ENCODE assay signal across 38 mouse cellular contexts in the genomic region with DNA sequence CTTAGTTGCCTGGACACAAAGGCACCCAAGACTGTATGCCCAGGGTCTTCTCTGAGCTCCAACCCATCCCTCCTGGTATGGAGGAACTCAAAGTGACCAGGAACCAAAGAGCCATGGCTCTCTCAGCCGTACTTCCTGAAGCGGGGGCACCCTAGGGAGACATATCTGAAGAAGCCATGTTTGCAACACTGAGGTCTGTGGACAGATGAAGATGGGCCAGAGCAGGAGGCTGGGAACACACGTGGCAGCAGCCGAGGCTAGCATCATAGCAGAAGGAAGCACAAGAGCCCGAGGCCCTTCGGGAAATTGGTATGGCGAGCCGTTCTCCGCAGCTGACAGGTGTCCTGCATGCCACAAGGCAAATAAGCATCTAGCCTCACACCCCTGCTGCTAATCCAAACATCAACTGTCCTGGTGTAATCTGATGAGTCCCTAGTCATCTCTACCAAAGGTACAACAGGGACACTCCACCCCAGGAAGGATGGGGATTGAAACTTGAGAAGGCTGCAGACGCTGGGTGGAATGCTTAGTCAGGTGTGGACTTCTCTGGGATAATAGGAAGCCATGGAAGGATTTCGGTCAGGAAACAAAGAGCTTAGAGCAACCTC. TPM values are rescaled to one million over a fixed set of nuclear protein-coding genes. Genes with fewer than 3 reads are reported as not detected.
DNase-seq lines count a peak whose midpoint lies in the region; ATAC-seq and TF ChIP-seq lines count a peak whose summit lies in the region.
"Had no signal": no experiment of that assay in that cellular context is flagged by ENCODE, and none has a peak within 500 bp of the region (broad histone marks: within the 10 kb centered on the region; RNA-seq: fewer than 3 reads in every experiment).

No protein-coding gene starts in this region.

- no peak for TF ChIP-seq CTCF in ES-Bruce4 (IDR thresholded peaks at IDR 0.05; ENCODE audit: low read depth, low read length)

- no peak for DNase-seq in kidney, postnatal 36 days
- peak; percentile 58 for DNase-seq in ES-CJ7 (ENCODE audit: low read depth, low spot score)
- DNase-seq in gastrocnemius, postnatal 10 days, result no peak
- DNase-seq: adrenal gland, postnatal 25 days; B cell, adult 2 months; cerebellum, adult 11-12 months; cerebellum, postnatal 10 days; forebrain, postnatal 0 days; heart, postnatal 10 days; kidney, adult 18-20 months; kidney, postnatal 4 days; liver; lung, adult 2 months; lung, postnatal 10 days; retina, postnatal 1 day; right cerebral cortex, postnatal 14 days; thymus, postnatal 14 days had no signal

- H3K36me3 ChIP-seq in kidney, embryonic 16.5 days (ENCODE audit: insufficient read depth, low read length), result no peaks in the 10 kb centered on the region
- no peaks in the 10 kb centered on the region for H3K36me3 ChIP-seq in ES-Bruce4 (ENCODE audit: control insufficient read depth, insufficient read depth, low read length, poor library complexity, severe bottlenecking)
- no peaks in the 10 kb centered on the region for H3K36me3 ChIP-seq in embryonic facial prominence, embryonic 15.5 days
- H3K36me3 ChIP-seq in hindbrain, embryonic 12.5 days, result 0 out of 2 replicates have a peak, but pooled peaks cover 5% of the 10 kb centered on the region
- H3K36me3 ChIP-seq: heart, embryonic 13.5 days; hindbrain, embryonic 15.5 days; stomach, embryonic 15.5 days had no signal

- no peaks in the 10 kb centered on the region for H3K9me3 ChIP-seq in kidney, embryonic 16.5 days (ENCODE audit: low read length)
- no peaks in the 10 kb centered on the region for H3K9me3 ChIP-seq in ES-Bruce4 (replicated peaks; ENCODE audit: control insufficient read depth, insufficient read depth, low read length, poor library complexity, severe bottlenecking)
- no peaks in the 10 kb centered on the region for H3K9me3 ChIP-seq in embryonic facial prominence, embryonic 15.5 days (replicated peaks)
- H3K9me3 ChIP-seq in hindbrain, embryonic 12.5 days (replicated peaks), result no peaks in the 10 kb centered on the region
- H3K9me3 ChIP-seq: G1E; heart, embryonic 13.5 days; hindbrain, embryonic 15.5 days; stomach, embryonic 15.5 days had no signal

- H3K4me3 ChIP-seq in kidney, embryonic 16.5 days (ENCODE audit: low read length), result no peak overlapping the region
- H3K4me3 ChIP-seq in ES-Bruce4 (ENCODE audit: low read depth, low read length), result peak overlapping the region; percentile 15; the same call in 1 of the 2 replicates
- no peak overlapping the region for H3K4me3 ChIP-seq in embryonic facial prominence, embryonic 15.5 days (replicated peaks)
- no peak overlapping the region for H3K4me3 ChIP-seq in hindbrain, embryonic 12.5 days
- H3K4me3 ChIP-seq: heart, embryonic 13.5 days; hindbrain, embryonic 15.5 days; stomach, embryonic 15.5 days had no signal

- peaks cover 11% of the 10 kb centered on the region; the same call in 1 of the 2 replicates for H3K4me1 ChIP-seq in kidney, embryonic 16.5 days (ENCODE audit: insufficient read depth, low read length)
- H3K4me1 ChIP-seq in ES-Bruce4 (ENCODE audit: control insufficient read depth, insufficient read depth, low read length), result peaks cover 10% of the 10 kb centered on the region
- peaks cover under 1% of the 10 kb centered on the region for H3K4me1 ChIP-seq in embryonic facial prominence, embryonic 15.5 days
- no peaks in the 10 kb centered on the region for H3K4me1 ChIP-seq in hindbrain, embryonic 12.5 days

- H3K4me2 ChIP-seq in kidney, embryonic 16.5 days (replicated peaks; ENCODE audit: low read depth, low read length), result no peak overlapping the region
- no peak overlapping the region for H3K4me2 ChIP-seq in embryonic facial prominence, embryonic 15.5 days (replicated peaks)
- no peak overlapping the region for H3K4me2 ChIP-seq in hindbrain, embryonic 12.5 days (replicated peaks)
- H3K4me2 ChIP-seq: heart, embryonic 13.5 days; hindbrain, embryonic 15.5 days; stomach, embryonic 15.5 days had no signal

- ATAC-seq in kidney, embryonic 16.5 days (ENCODE audit: low FRiP score, low TSS enrichment), result peak; percentile 39; the same call in 1 of the 2 replicates
- peak; percentile 39; the same call in 1 of the 2 replicates for ATAC-seq in embryonic facial prominence, embryonic 15.5 days (ENCODE audit: insufficient number of reproducible peaks, low FRiP score, low TSS enrichment, low read depth)
- ATAC-seq in hindbrain, embryonic 12.5 days (ENCODE audit: low FRiP score), result no peak
- ATAC-seq: forebrain, postnatal 0 days; inflammation-experienced regulatory T-cells, adult 6 months; midbrain, embryonic 16.5 days had no signal

- 47% methylated on average over 11 of the region's 11 CpGs for WGBS in kidney, embryonic 16.5 days
- WGBS in embryonic facial prominence, embryonic 15.5 days, result 39% methylated on average over 11 of the region's 11 CpGs
- 54% methylated on average over 11 of the region's 11 CpGs for WGBS in hindbrain, embryonic 12.5 days

- H3K27me3 ChIP-seq in kidney, embryonic 16.5 days (ENCODE audit: insufficient read depth, low read length), result no peaks in the 10 kb centered on the region
- H3K27me3 ChIP-seq in ES-Bruce4 (ENCODE audit: control insufficient read depth, insufficient read depth, low read length, poor library complexity, severe bottlenecking), result no peaks in the 10 kb centered on the region
- no peaks in the 10 kb centered on the region for H3K27me3 ChIP-seq in embryonic facial prominence, embryonic 15.5 days
- H3K27me3 ChIP-seq in hindbrain, embryonic 12.5 days, result no peaks in the 10 kb centered on the region
- H3K27me3 ChIP-seq: hindbrain, embryonic 15.5 days; stomach, embryonic 15.5 days had no signal

- H3K9ac ChIP-seq in kidney, embryonic 16.5 days (replicated peaks; ENCODE audit: low read length), result no peak overlapping the region
- H3K9ac ChIP-seq in ES-Bruce4 (ENCODE audit: low read depth, poor library complexity, severe bottlenecking), result no peak overlapping the region
- no peak overlapping the region for H3K9ac ChIP-seq in embryonic facial prominence, embryonic 15.5 days
- H3K9ac ChIP-seq in hindbrain, embryonic 12.5 days, result no peak overlapping the region
- H3K9ac ChIP-seq: forebrain, postnatal 0 days; heart, embryonic 13.5 days; hindbrain, embryonic 15.5 days; liver, embryonic 14.5 days; stomach, embryonic 15.5 days had no signal

- no peak for TF ChIP-seq POLR2A in ES-Bruce4 (IDR thresholded peaks at IDR 0.05; ENCODE audit: insufficient read depth, low read length)

- no peak overlapping the region for H3K27ac ChIP-seq in kidney, embryonic 16.5 days (ENCODE audit: low read length)
- no peak overlapping the region for H3K27ac ChIP-seq in ES-Bruce4 (ENCODE audit: insufficient read depth, low read length)
- H3K27ac ChIP-seq in embryonic facial prominence, embryonic 15.5 days (replicated peaks), result no peak overlapping the region
- no peak overlapping the region for H3K27ac ChIP-seq in hindbrain, embryonic 12.5 days
- H3K27ac ChIP-seq: heart, embryonic 13.5 days; hindbrain, embryonic 15.5 days; liver, embryonic 14.5 days; macrophage; stomach, embryonic 15.5 days had no signal

- TF ChIP-seq EP300 in ES-Bruce4 (IDR thresholded peaks at IDR 0.05; ENCODE audit: insufficient read depth, low read depth, low read length), result peak; percentile 56; the same call in 1 of the 2 replicates

RNA-seq across cellular contexts. Expression of gene Pgpep1l, which starts 24.7 kb away (rescaled TPM):
- polyA plus RNA-seq in kidney, embryonic 16.5 days (2015; fragmentation: Nextera tagmentation; extraction: Ambion mirVana), result not detected in 2 replicates
- polyA plus RNA-seq in ES-Bruce4 (2011; ENCODE audit: insufficient read depth, insufficient read length, low read depth, missing spikeins), result 3.4 and 3.5 TPM in 2 replicates
- polyA plus RNA-seq in embryonic facial prominence, embryonic 15.5 days (2015; fragmentation: Nextera tagmentation; extraction: Ambion mirVana), result not detected in 2 replicates
- not detected in 2 replicates for polyA plus RNA-seq in hindbrain, embryonic 12.5 days (2016; fragmentation: Nextera tagmentation; extraction: Ambion mirVana)
- total RNA-seq in gastrocnemius, postnatal 10 days (2021), result 10 to 100 TPM in 1 of 2 experiments, 1 to 10 TPM in 1; 6.6 to 10.7 TPM
- total RNA-seq: adrenal gland, postnatal 25 days; common myeloid progenitor, adult 5-6 weeks; G1E; heart, postnatal 10 days; hematopoietic stem cell, adult 5-6 weeks; megakaryocyte-erythroid progenitor cell, adult 5-6 weeks had no signal
- polyA plus RNA-seq: embryonic facial prominence, embryonic 11.5 days; forebrain, embryonic 11.5 days; forebrain, postnatal 0 days; gonadal fat pad, adult 2 months; heart, embryonic 13.5 days; hindbrain, embryonic 15.5 days; limb, embryonic 11.5 days; liver, embryonic 14.5 days; midbrain, embryonic 16.5 days; neural tube, embryonic 14.5 days; small intestine, adult 2 months; stomach, embryonic 15.5 days had no signal

RNA-seq across cellular contexts. Expression of gene Fam169b, which starts 34.3 kb away (rescaled TPM):
- polyA plus RNA-seq in kidney, embryonic 16.5 days (2015; fragmentation: Nextera tagmentation; extraction: Ambion mirVana), result 1.1 and 1.5 TPM in 2 replicates
- polyA plus RNA-seq in ES-Bruce4 (2011; ENCODE audit: insufficient read depth, insufficient read length, low read depth, missing spikeins), result 7.5 and 7.8 TPM in 2 replicates
- 3.7 and 3.8 TPM in 2 replicates for polyA plus RNA-seq in embryonic facial prominence, embryonic 15.5 days (2015; fragmentation: Nextera tagmentation; extraction: Ambion mirVana)
- 0.34 and 0.42 TPM in 2 replicates for polyA plus RNA-seq in hindbrain, embryonic 12.5 days (2016; fragmentation: Nextera tagmentation; extraction: Ambion mirVana)
- total RNA-seq in gastrocnemius, postnatal 10 days (2021), result 1 to 10 TPM; 1.1 to 2.9 TPM
- total RNA-seq: adrenal gland, postnatal 25 days had no signal
- polyA plus RNA-seq: G1E; neural tube, embryonic 14.5 days had no signal
